Mouse (Mus musculus): ENCODE measurements around the gene Nkain1. TPM values are rescaled to one million over a fixed set of nuclear protein-coding genes. Genes with fewer than 3 reads are reported as not detected.

Gene Nkain1
- polyA plus RNA-seq (2015; fragmentation: Nextera tagmentation; extraction: Ambion mirVana) = 0.24 and 0.27 TPM in 2 replicates

GRCm38 (mm10) chr4:130574048-130574413 lies at the start of gene Nkain1:
TSS of gene Nkain1 (minus strand) at chr4:130574173.

Other genes with a start within 250 kb of the Nkain1 start
- gene Zcchc17, start 214.2 kb downstream of the Nkain1 start, polyA plus RNA-seq (2015; fragmentation: Nextera tagmentation; extraction: Ambion mirVana) = 37.7 and 45.6 TPM in 2 replicates
- gene Snrnp40, start 214.0 kb downstream of the Nkain1 start, polyA plus RNA-seq (2015; fragmentation: Nextera tagmentation; extraction: Ambion mirVana) = 52.4 and 53.9 TPM in 2 replicates
- gene Pum1, start 89.1 kb upstream of the Nkain1 start, polyA plus RNA-seq (2015; fragmentation: Nextera tagmentation; extraction: Ambion mirVana) = 32.7 and 35.2 TPM in 2 replicates
- gene Sdc3, start 218.4 kb upstream of the Nkain1 start, polyA plus RNA-seq (2015; fragmentation: Nextera tagmentation; extraction: Ambion mirVana) = 55.0 and 59.8 TPM in 2 replicates

Data from urinary bladder, postnatal 0 days (tissue).